29 mouse cellular contexts compared by ENCODE assay signal in genomic region chr10:63117583-63117982, GRCm38 (mm10). TPM values are rescaled to one million over a fixed set of nuclear protein-coding genes. Genes with fewer than 3 reads are reported as not detected.
DNase-seq lines count a peak whose midpoint lies in the region; ATAC-seq and TF ChIP-seq lines count a peak whose summit lies in the region.
"Had no signal": no experiment of that assay in that cellular context is flagged by ENCODE, and none has a peak within 500 bp of the region (broad histone marks: within the 10 kb centered on the region; RNA-seq: fewer than 3 reads in every experiment).

No protein-coding gene starts in this region.

- no peak overlapping the region for H3K4me2 ChIP-seq in liver, postnatal 0 days (ENCODE audit: low read depth, low read length)
- no peak overlapping the region for H3K4me2 ChIP-seq in liver, embryonic 11.5 days
- H3K4me2 ChIP-seq in forebrain, embryonic 12.5 days = no peak overlapping the region
- no peak overlapping the region for H3K4me2 ChIP-seq in hindbrain, embryonic 11.5 days (replicated peaks; ENCODE audit: low read depth, low read length)
- H3K4me2 ChIP-seq: embryonic facial prominence, embryonic 13.5 days; forebrain, embryonic 13.5 days; hindbrain, embryonic 13.5 days; limb, embryonic 12.5 days; liver, embryonic 12.5 days; midbrain, embryonic 12.5 days; neural tube, embryonic 12.5 days had no signal

- no peaks in the 10 kb centered on the region for H3K27me3 ChIP-seq in liver, postnatal 0 days (ENCODE audit: insufficient read depth, low read length)
- no peaks in the 10 kb centered on the region for H3K27me3 ChIP-seq in liver, embryonic 11.5 days (replicated peaks; ENCODE audit: control insufficient read depth, insufficient read depth, low read length)
- no peaks in the 10 kb centered on the region for H3K27me3 ChIP-seq in Patski
- no peaks in the 10 kb centered on the region for H3K27me3 ChIP-seq in forebrain, embryonic 12.5 days
- no peaks in the 10 kb centered on the region for H3K27me3 ChIP-seq in hindbrain, embryonic 11.5 days (ENCODE audit: control insufficient read depth, insufficient read depth, low read length)
- H3K27me3 ChIP-seq: embryonic facial prominence, embryonic 13.5 days; forebrain, embryonic 13.5 days; hindbrain, embryonic 13.5 days; limb, embryonic 12.5 days; liver, embryonic 12.5 days; midbrain, embryonic 12.5 days; neural tube, embryonic 12.5 days had no signal

- 88% methylated on average over 8 of the region's 8 CpGs for WGBS in liver, postnatal 0 days (ENCODE audit: insufficient replicate concordance)
- 87% methylated on average over 8 of the region's 8 CpGs for WGBS in liver, embryonic 11.5 days
- 90% methylated on average over 8 of the region's 8 CpGs for WGBS in forebrain, embryonic 12.5 days
- 95% methylated on average over 8 of the region's 8 CpGs for WGBS in hindbrain, embryonic 11.5 days

- no peaks in the 10 kb centered on the region for H3K4me1 ChIP-seq in liver, postnatal 0 days (ENCODE audit: insufficient read depth)
- no peaks in the 10 kb centered on the region for H3K4me1 ChIP-seq in liver, embryonic 11.5 days (replicated peaks; ENCODE audit: control insufficient read depth, insufficient read depth, low read length)
- no peaks in the 10 kb centered on the region for H3K4me1 ChIP-seq in forebrain, embryonic 12.5 days
- H3K4me1 ChIP-seq in hindbrain, embryonic 11.5 days (replicated peaks; ENCODE audit: control insufficient read depth, insufficient read depth, low read length) = no peaks in the 10 kb centered on the region
- H3K4me1 ChIP-seq: embryonic facial prominence, embryonic 13.5 days; forebrain, embryonic 13.5 days; hindbrain, embryonic 13.5 days; limb, embryonic 12.5 days; liver, embryonic 12.5 days; midbrain, embryonic 12.5 days; neural tube, embryonic 12.5 days had no signal

- H3K36me3 ChIP-seq in liver, postnatal 0 days (replicated peaks; ENCODE audit: insufficient read depth, low read length) = no peaks in the 10 kb centered on the region
- H3K36me3 ChIP-seq in liver, embryonic 11.5 days (ENCODE audit: control insufficient read depth, insufficient read depth, low read length) = no peaks in the 10 kb centered on the region
- no peaks in the 10 kb centered on the region for H3K36me3 ChIP-seq in forebrain, embryonic 12.5 days (replicated peaks)
- no peaks in the 10 kb centered on the region for H3K36me3 ChIP-seq in hindbrain, embryonic 11.5 days (ENCODE audit: control insufficient read depth, insufficient read depth, low read length)
- H3K36me3 ChIP-seq: embryonic facial prominence, embryonic 13.5 days; hindbrain, embryonic 13.5 days; limb, embryonic 12.5 days; liver, embryonic 12.5 days; midbrain, embryonic 12.5 days; neural tube, embryonic 12.5 days had no signal

- in situ Hi-C loops in Patski (cut with MboI; ENCODE audit: low pct_unique_long_range_greater_than_20kb) = no loop called here

- no peak overlapping the region for H3K9ac ChIP-seq in liver, postnatal 0 days (replicated peaks)
- H3K9ac ChIP-seq in liver, embryonic 11.5 days (ENCODE audit: low read depth, low read length) = no peak overlapping the region
- H3K9ac ChIP-seq in forebrain, embryonic 12.5 days = no peak overlapping the region
- H3K9ac ChIP-seq in hindbrain, embryonic 11.5 days (ENCODE audit: low read depth, low read length) = no peak overlapping the region
- H3K9ac ChIP-seq: embryonic facial prominence, embryonic 13.5 days; forebrain, embryonic 13.5 days; hindbrain, embryonic 13.5 days; limb, embryonic 12.5 days; liver, embryonic 12.5 days; midbrain, embryonic 12.5 days; neural tube, embryonic 12.5 days had no signal

- no peak for TF ChIP-seq EP300 in liver, postnatal 0 days (IDR thresholded peaks at IDR 0.05; ENCODE audit: low read depth)

- peaks cover 3% of the 10 kb centered on the region; the same call in 1 of the 2 replicates for H3K9me3 ChIP-seq in liver, postnatal 0 days (ENCODE audit: low read length)
- no peaks in the 10 kb centered on the region for H3K9me3 ChIP-seq in liver, embryonic 11.5 days (ENCODE audit: control insufficient read depth, low read length)
- no peaks in the 10 kb centered on the region for H3K9me3 ChIP-seq in forebrain, embryonic 12.5 days
- H3K9me3 ChIP-seq in hindbrain, embryonic 11.5 days (ENCODE audit: control insufficient read depth, low read length) = no peaks in the 10 kb centered on the region
- H3K9me3 ChIP-seq: embryonic facial prominence, embryonic 13.5 days; forebrain, embryonic 13.5 days; hindbrain, embryonic 13.5 days; limb, embryonic 12.5 days; liver, embryonic 12.5 days; midbrain, embryonic 12.5 days; neural tube, embryonic 12.5 days had no signal

- no peak for DNase-seq in gastrocnemius, adult 2 months
- DNase-seq in gastrocnemius, postnatal 36 days = no peak
- no peak for DNase-seq in liver, postnatal 0 days
- DNase-seq in liver, embryonic 11.5 days (ENCODE audit: low spot score) = no peak
- DNase-seq in Patski (ENCODE audit: low read depth, low spot score) = no peak
- DNase-seq in hindbrain, embryonic 11.5 days (ENCODE audit: low spot score) = no peak
- DNase-seq: adrenal gland, adult 2 months; cerebellum, adult 2 months; cerebellum, postnatal 25 days; gastrocnemius, postnatal 10 days; heart, adult 18-20 months; lung, adult 2 months; lung, postnatal 14 days; right cerebral cortex, postnatal 14 days had no signal

- ATAC-seq in liver, postnatal 0 days = no peak
- ATAC-seq in liver, embryonic 11.5 days (replicated peaks; ENCODE audit: low FRiP score) = no peak
- no peak for ATAC-seq in Patski
- no peak for ATAC-seq in cerebellum, adult (ENCODE audit: insufficient number of reproducible peaks, low FRiP score, low TSS enrichment)
- no peak for ATAC-seq in forebrain, embryonic 12.5 days (ENCODE audit: low FRiP score)
- ATAC-seq in hindbrain, embryonic 11.5 days (ENCODE audit: low FRiP score) = no peak
- ATAC-seq: CD4-positive, CD25-positive, alpha-beta regulatory T cell, adult 4 months; forebrain, embryonic 13.5 days; liver, embryonic 12.5 days had no signal

- no peak overlapping the region for H3K27ac ChIP-seq in gastrocnemius, adult 2 months
- H3K27ac ChIP-seq in liver, postnatal 0 days (ENCODE audit: low read depth) = no peak overlapping the region
- no peak overlapping the region for H3K27ac ChIP-seq in liver, embryonic 11.5 days (ENCODE audit: low read depth, low read length)
- no peak overlapping the region for H3K27ac ChIP-seq in forebrain, embryonic 12.5 days
- no peak overlapping the region for H3K27ac ChIP-seq in hindbrain, embryonic 11.5 days (ENCODE audit: low read depth, low read length)
- H3K27ac ChIP-seq: embryonic facial prominence, embryonic 13.5 days; forebrain, embryonic 13.5 days; hindbrain, embryonic 13.5 days; limb, embryonic 12.5 days; liver, embryonic 12.5 days; midbrain, embryonic 12.5 days; neural tube, embryonic 12.5 days had no signal

- CTCF ChIA-PET in Patski (lab: Charles Lee) = no interaction called here

- POLR2A ChIA-PET in Patski (lab: Charles Lee) = no interaction called here

- no peak overlapping the region for H3K4me3 ChIP-seq in gastrocnemius, adult 2 months
- H3K4me3 ChIP-seq in liver, postnatal 0 days (ENCODE audit: low read depth, low read length) = no peak overlapping the region
- H3K4me3 ChIP-seq in liver, embryonic 11.5 days (ENCODE audit: low read depth, low read length) = no peak overlapping the region
- H3K4me3 ChIP-seq in forebrain, embryonic 12.5 days (replicated peaks) = no peak overlapping the region
- no peak overlapping the region for H3K4me3 ChIP-seq in hindbrain, embryonic 11.5 days (ENCODE audit: low read depth, low read length)
- H3K4me3 ChIP-seq: embryonic facial prominence, embryonic 13.5 days; erythroblast, embryonic 14.5 days; forebrain, embryonic 13.5 days; hindbrain, embryonic 13.5 days; limb, embryonic 12.5 days; liver, embryonic 12.5 days; midbrain, embryonic 12.5 days; neural tube, embryonic 12.5 days had no signal

- intact Hi-C loops in gastrocnemius, adult 2 months (cut with DNase I) = loop anchor here (10.0 kb wide), 1 partner anchor 93 kb away; the partner anchor contains the start of genes Hnrnph3 and Pbld2
- intact Hi-C loops in gastrocnemius, postnatal 36 days (cut with DNase I) = no loop called here

- peak; percentile 44 for TF ChIP-seq CTCF in gastrocnemius, adult 2 months (IDR thresholded peaks at IDR 0.05)
- peak; percentile 21; the same call in 1 of the 2 replicates for TF ChIP-seq CTCF in liver, postnatal 0 days (IDR thresholded peaks at IDR 0.05; ENCODE audit: low read depth)
- peak; percentile 41 for TF ChIP-seq CTCF in Patski (IDR thresholded peaks at IDR 0.05)

RNA-seq across cellular contexts. Expression of gene Atoh7, which starts 18.1 kb away (rescaled TPM):
- total RNA-seq in gastrocnemius, adult 2 months (2021) = not detected
- not detected for total RNA-seq in gastrocnemius, postnatal 36 days (2021)
- 0.08 and 0.61 TPM in 2 replicates for polyA plus RNA-seq in liver, postnatal 0 days (2015; fragmentation: Nextera tagmentation; extraction: Ambion mirVana)
- not detected in 2 replicates for polyA plus RNA-seq in liver, embryonic 11.5 days (2014; fragmentation: Nextera tagmentation; extraction: Ambion mirVana)
- not detected for polyA plus RNA-seq in Patski (2021)
- 0.47 and 0.79 TPM in 2 replicates for polyA plus RNA-seq in forebrain, embryonic 12.5 days (2016; fragmentation: Nextera tagmentation; extraction: Ambion mirVana)
- 0.34 and 0.43 TPM in 2 replicates for polyA plus RNA-seq in hindbrain, embryonic 11.5 days (2014; fragmentation: Nextera tagmentation; extraction: Ambion mirVana)
- total RNA-seq: adrenal gland, adult 2 months; heart, adult 18-20 months; heart, postnatal 25 days; megakaryocyte, adult 5-6 weeks had no signal
- polyA plus RNA-seq: adrenal gland, adult 2 months; CD4-positive, CD25-positive, alpha-beta regulatory T cell, adult 4 months; embryonic facial prominence, embryonic 13.5 days; erythroblast, embryonic 14.5 days; heart, embryonic 14.5 days; kidney, embryonic 16.5 days; liver, embryonic 12.5 days; lung, adult 2 months had no signal

RNA-seq across cellular contexts. Expression of gene Pbld1, which starts 57.6 kb away (rescaled TPM):
- 1 to 10 TPM in 1 of 2 experiments, under 1 TPM in 1; 0.66 to 1.1 TPM for total RNA-seq in gastrocnemius, adult 2 months (2021)
- total RNA-seq in gastrocnemius, postnatal 36 days (2021) = under 1 TPM; 0.32 to 0.89 TPM
- 66.9 and 67.6 TPM in 2 replicates for polyA plus RNA-seq in liver, postnatal 0 days (2015; fragmentation: Nextera tagmentation; extraction: Ambion mirVana)
- polyA plus RNA-seq in liver, embryonic 11.5 days (2014; fragmentation: Nextera tagmentation; extraction: Ambion mirVana) = 1.9 and 2.5 TPM in 2 replicates
- polyA plus RNA-seq in Patski (2021) = 0.59 TPM
- 1.1 and 1.2 TPM in 2 replicates for polyA plus RNA-seq in forebrain, embryonic 12.5 days (2016; fragmentation: Nextera tagmentation; extraction: Ambion mirVana)
- polyA plus RNA-seq in hindbrain, embryonic 11.5 days (2014; fragmentation: Nextera tagmentation; extraction: Ambion mirVana) = 0.78 and 1.2 TPM in 2 replicates
- polyA plus RNA-seq: erythroblast, embryonic 14.5 days had no signal

Comparison
In these comparisons a context has a peak if more than half of its experiments do, and no peak if none do; other contexts are left out.
1. RNA of gene Pbld1, which starts 57.6 kb away (polyA plus RNA-seq): 66.9 to 67.6 TPM in liver, postnatal 0 days; 1.9 to 2.5 TPM in liver, embryonic 11.5 days, 0.78 to 1.2 TPM in hindbrain, embryonic 11.5 days, 1.1 to 1.2 TPM in forebrain, embryonic 12.5 days and 0.59 TPM in Patski (single experiment); every median in the first group is over 10 times any median in the second.
2. Peak in every context shown above with its lines, with median percentiles within 50 percentile points of each other: CTCF ChIP-seq.